ENCODE assay signal across 24 mouse cellular contexts in the genomic region with DNA sequence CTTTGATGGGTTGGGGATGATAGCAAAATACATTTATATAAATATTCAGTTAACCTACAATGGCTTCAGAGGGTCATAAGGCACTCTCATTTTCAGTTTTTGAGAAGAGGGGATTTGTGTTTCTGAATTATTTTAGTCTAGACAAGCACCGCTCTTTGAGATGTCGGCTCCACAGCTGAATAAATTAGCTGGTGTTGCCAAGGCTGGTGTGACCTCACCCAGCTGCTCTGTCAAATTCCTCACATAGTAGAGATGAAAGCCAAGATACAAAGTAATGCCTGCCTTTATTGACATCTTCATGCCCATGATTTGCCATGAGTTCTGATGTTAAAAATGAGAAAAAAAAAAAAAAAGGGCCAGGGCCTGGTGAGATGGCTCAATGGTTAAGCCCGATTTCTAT.
DNase-seq lines count a peak whose midpoint lies in the region; ATAC-seq and TF ChIP-seq lines count a peak whose summit lies in the region.
"Had no signal": no experiment of that assay in that cellular context is flagged by ENCODE, and none has a peak within 500 bp of the region (broad histone marks: within the 10 kb centered on the region; RNA-seq: fewer than 3 reads in every experiment).

No protein-coding gene starts in this region.

- no peak overlapping the region for H3K4me3 ChIP-seq in embryonic facial prominence, embryonic 14.5 days (ENCODE audit: low read depth, low read length)
- no peak overlapping the region for H3K4me3 ChIP-seq in embryonic facial prominence, embryonic 10.5 days
- no peak overlapping the region for H3K4me3 ChIP-seq in forebrain, embryonic 14.5 days (ENCODE audit: low read depth, low read length)
- no peak overlapping the region for H3K4me3 ChIP-seq in forebrain, embryonic 16.5 days (replicated peaks; ENCODE audit: low read length)
- H3K4me3 ChIP-seq in forebrain, postnatal 0 days (ENCODE audit: low read depth, low read length) = no peak overlapping the region
- no peak overlapping the region for H3K4me3 ChIP-seq in forebrain, embryonic 12.5 days (replicated peaks)
- H3K4me3 ChIP-seq: embryonic facial prominence, embryonic 13.5 days had no signal

- H3K4me2 ChIP-seq in embryonic facial prominence, embryonic 14.5 days (ENCODE audit: low read depth, low read length) = no peak overlapping the region
- H3K4me2 ChIP-seq in forebrain, embryonic 14.5 days (ENCODE audit: low read length) = no peak overlapping the region
- no peak overlapping the region for H3K4me2 ChIP-seq in forebrain, embryonic 16.5 days (ENCODE audit: low read length)
- no peak overlapping the region for H3K4me2 ChIP-seq in forebrain, postnatal 0 days (ENCODE audit: low read depth)
- H3K4me2 ChIP-seq in forebrain, embryonic 12.5 days = no peak overlapping the region
- H3K4me2 ChIP-seq: embryonic facial prominence, embryonic 13.5 days had no signal

- H3K9ac ChIP-seq in embryonic facial prominence, embryonic 14.5 days (ENCODE audit: low read depth, low read length) = no peak overlapping the region
- H3K9ac ChIP-seq in forebrain, embryonic 14.5 days (ENCODE audit: low read length) = no peak overlapping the region
- H3K9ac ChIP-seq in forebrain, embryonic 16.5 days (replicated peaks; ENCODE audit: low read depth, low read length) = no peak overlapping the region
- H3K9ac ChIP-seq in forebrain, postnatal 0 days = no peak overlapping the region
- no peak overlapping the region for H3K9ac ChIP-seq in forebrain, embryonic 12.5 days
- H3K9ac ChIP-seq: embryonic facial prominence, embryonic 13.5 days had no signal

- no peak for ATAC-seq in embryonic facial prominence, embryonic 14.5 days (ENCODE audit: low read depth)
- ATAC-seq in forebrain, embryonic 14.5 days = peak; percentile 63; the same call in 1 of the 2 replicates
- ATAC-seq in forebrain, embryonic 16.5 days = no peak
- peak; percentile 74 for ATAC-seq in forebrain, postnatal 0 days
- no peak for ATAC-seq in forebrain, embryonic 12.5 days (ENCODE audit: low FRiP score)
- ATAC-seq: activated CD4-positive, CD25-positive, alpha-beta regulatory T cell, adult 4 months; CD4-positive, CD25-positive, alpha-beta regulatory T cell, adult 4 months; Patski had no signal

- WGBS in embryonic facial prominence, embryonic 14.5 days = 78% methylated on average over 3 of the region's 3 CpGs
- 93% methylated on average over 3 of the region's 3 CpGs for WGBS in embryonic facial prominence, embryonic 10.5 days
- 76% methylated on average over 3 of the region's 3 CpGs for WGBS in forebrain, embryonic 14.5 days
- WGBS in forebrain, embryonic 16.5 days = 67% methylated on average over 3 of the region's 3 CpGs
- 60% methylated on average over 3 of the region's 3 CpGs for WGBS in forebrain, postnatal 0 days
- 87% methylated on average over 3 of the region's 3 CpGs for WGBS in forebrain, embryonic 12.5 days

- DNase-seq in embryonic facial prominence, embryonic 14.5 days (ENCODE audit: low spot score) = peak; percentile 25
- no peak for DNase-seq in embryonic facial prominence, embryonic 10.5 days (ENCODE audit: low spot score)
- DNase-seq in forebrain, embryonic 14.5 days (ENCODE audit: low spot score) = peak; percentile 46
- no peak for DNase-seq in forebrain, postnatal 0 days
- no peak for DNase-seq in embryo, embryonic 9.5 days (ENCODE audit: extremely low spot score)
- DNase-seq: adrenal gland, adult 8-10 months; adrenal gland, postnatal 14 days; adrenal gland, postnatal 36 days; B cell, adult 2 months; cerebellum, adult 11 months; cerebellum, adult 18-20 months; cerebellum, adult 8-10 months; cerebellum, adult 9-11 months; cerebellum, postnatal 14 days; cerebellum, postnatal 36 days; embryo, embryonic 11 days had no signal

- no peak for TF ChIP-seq CTCF in forebrain, postnatal 0 days (IDR thresholded peaks at IDR 0.05; ENCODE audit: low read depth)

- H3K36me3 ChIP-seq in embryonic facial prominence, embryonic 14.5 days (ENCODE audit: control insufficient read depth, insufficient read depth, low read length) = peaks cover 56% of the 10 kb centered on the region
- H3K36me3 ChIP-seq in embryonic facial prominence, embryonic 10.5 days (replicated peaks) = peaks cover 49% of the 10 kb centered on the region
- H3K36me3 ChIP-seq in forebrain, embryonic 14.5 days (ENCODE audit: control insufficient read depth, insufficient read depth, low read length) = peaks cover 35% of the 10 kb centered on the region
- peaks cover 30% of the 10 kb centered on the region for H3K36me3 ChIP-seq in forebrain, embryonic 16.5 days (ENCODE audit: control insufficient read depth, insufficient read depth)
- peaks cover 30% of the 10 kb centered on the region for H3K36me3 ChIP-seq in forebrain, postnatal 0 days (ENCODE audit: insufficient read depth)
- peaks cover 46% of the 10 kb centered on the region for H3K36me3 ChIP-seq in forebrain, embryonic 12.5 days (replicated peaks)
- H3K36me3 ChIP-seq: G1E had no signal

- H3K27me3 ChIP-seq in embryonic facial prominence, embryonic 14.5 days (replicated peaks; ENCODE audit: control insufficient read depth, insufficient read depth, low read length) = no peaks in the 10 kb centered on the region
- H3K27me3 ChIP-seq in embryonic facial prominence, embryonic 10.5 days (replicated peaks; ENCODE audit: low read depth, poor library complexity, severe bottlenecking) = no peaks in the 10 kb centered on the region
- no peaks in the 10 kb centered on the region for H3K27me3 ChIP-seq in forebrain, embryonic 14.5 days (replicated peaks; ENCODE audit: control insufficient read depth, insufficient read depth, low read length)
- H3K27me3 ChIP-seq in forebrain, embryonic 16.5 days (replicated peaks; ENCODE audit: control insufficient read depth, insufficient read depth, low read length) = no peaks in the 10 kb centered on the region
- H3K27me3 ChIP-seq in forebrain, postnatal 0 days (ENCODE audit: insufficient read depth, low read length) = no peaks in the 10 kb centered on the region
- no peaks in the 10 kb centered on the region for H3K27me3 ChIP-seq in forebrain, embryonic 12.5 days
- H3K27me3 ChIP-seq: CH12.LX; embryonic facial prominence, embryonic 13.5 days; Patski had no signal

- no peak overlapping the region for H3K27ac ChIP-seq in embryonic facial prominence, embryonic 14.5 days (replicated peaks; ENCODE audit: low read depth, low read length)
- no peak overlapping the region for H3K27ac ChIP-seq in embryonic facial prominence, embryonic 10.5 days (replicated peaks)
- no peak overlapping the region for H3K27ac ChIP-seq in forebrain, embryonic 14.5 days (ENCODE audit: low read depth, low read length)
- H3K27ac ChIP-seq in forebrain, embryonic 16.5 days (ENCODE audit: low read length) = no peak overlapping the region
- H3K27ac ChIP-seq in forebrain, postnatal 0 days (ENCODE audit: low read depth, low read length) = no peak overlapping the region
- H3K27ac ChIP-seq in forebrain, embryonic 12.5 days = no peak overlapping the region
- H3K27ac ChIP-seq: embryonic facial prominence, embryonic 13.5 days had no signal

- no peaks in the 10 kb centered on the region for H3K9me3 ChIP-seq in embryonic facial prominence, embryonic 14.5 days (ENCODE audit: control insufficient read depth, low read length)
- H3K9me3 ChIP-seq in embryonic facial prominence, embryonic 10.5 days = peaks cover 9% of the 10 kb centered on the region; the same call in 1 of the 2 replicates
- no peaks in the 10 kb centered on the region for H3K9me3 ChIP-seq in forebrain, embryonic 14.5 days (replicated peaks; ENCODE audit: control insufficient read depth, low read length)
- no peaks in the 10 kb centered on the region for H3K9me3 ChIP-seq in forebrain, embryonic 16.5 days (ENCODE audit: control insufficient read depth, low read length)
- H3K9me3 ChIP-seq in forebrain, postnatal 0 days (ENCODE audit: low read length) = no peaks in the 10 kb centered on the region
- H3K9me3 ChIP-seq in forebrain, embryonic 12.5 days = no peaks in the 10 kb centered on the region

- H3K4me1 ChIP-seq in embryonic facial prominence, embryonic 14.5 days (ENCODE audit: control insufficient read depth, insufficient read depth, low read length) = no peaks in the 10 kb centered on the region
- H3K4me1 ChIP-seq in embryonic facial prominence, embryonic 10.5 days = no peaks in the 10 kb centered on the region
- no peaks in the 10 kb centered on the region for H3K4me1 ChIP-seq in forebrain, embryonic 14.5 days (ENCODE audit: control insufficient read depth, insufficient read depth, low read length)
- no peaks in the 10 kb centered on the region for H3K4me1 ChIP-seq in forebrain, embryonic 16.5 days (replicated peaks; ENCODE audit: control insufficient read depth, insufficient read depth, low read length)
- H3K4me1 ChIP-seq in forebrain, postnatal 0 days (ENCODE audit: insufficient read depth) = no peaks in the 10 kb centered on the region
- H3K4me1 ChIP-seq in forebrain, embryonic 12.5 days = no peaks in the 10 kb centered on the region
- H3K4me1 ChIP-seq: embryonic facial prominence, embryonic 13.5 days had no signal

Comparison
In these comparisons a context has a peak if more than half of its experiments do, and no peak if none do; other contexts are left out.
1. ATAC-seq: peak in forebrain, embryonic 14.5 days (single experiment) and forebrain, postnatal 0 days (single experiment); none in embryonic facial prominence, embryonic 14.5 days (single experiment), forebrain, embryonic 16.5 days (single experiment) and forebrain, embryonic 12.5 days (single experiment).
2. DNase-seq: peak in embryonic facial prominence, embryonic 14.5 days (single experiment) and forebrain, embryonic 14.5 days (single experiment); none in embryonic facial prominence, embryonic 10.5 days (single experiment), forebrain, postnatal 0 days (single experiment) and embryo, embryonic 9.5 days (single experiment).